Mouse (Mus musculus) left cerebral cortex, postnatal 36 days (tissue): Measurements from ENCODE around the gene 9930022D16Rik. TPM values are rescaled to one million over a fixed set of nuclear protein-coding genes. Genes with fewer than 3 reads are reported as not detected.

Source experiments
- DNase-seq, 2 experiments: peaks; one replicate each; pipeline ENCODE4 v3.0.0; 2021 to 2022; ENCODE audit warnings: low spot score in 2 of 2, mixed read lengths in 1 of 2
- intact Hi-C: fragments of 180-260 bp; cut with DNase I; formaldehyde crosslinking; loops from one replicate; pipeline ENCODE4 v1.15.1; 2025
- microRNA-seq: library from miRNA; unstranded; fragments of <30 nt; microRNA quantifications from one replicate; pipeline ENCODE4 v1.2.0, GENCODE M21; 2022
- total RNA-seq, 2 experiments: library from RNA; stranded (reverse); gene quantifications; 2 replicates each; pipeline ENCODE4 v1.2.3; 2021

9930022D16Rik gene
- total RNA-seq, 2 experiments from 2014 or later: not detected

DNA sequence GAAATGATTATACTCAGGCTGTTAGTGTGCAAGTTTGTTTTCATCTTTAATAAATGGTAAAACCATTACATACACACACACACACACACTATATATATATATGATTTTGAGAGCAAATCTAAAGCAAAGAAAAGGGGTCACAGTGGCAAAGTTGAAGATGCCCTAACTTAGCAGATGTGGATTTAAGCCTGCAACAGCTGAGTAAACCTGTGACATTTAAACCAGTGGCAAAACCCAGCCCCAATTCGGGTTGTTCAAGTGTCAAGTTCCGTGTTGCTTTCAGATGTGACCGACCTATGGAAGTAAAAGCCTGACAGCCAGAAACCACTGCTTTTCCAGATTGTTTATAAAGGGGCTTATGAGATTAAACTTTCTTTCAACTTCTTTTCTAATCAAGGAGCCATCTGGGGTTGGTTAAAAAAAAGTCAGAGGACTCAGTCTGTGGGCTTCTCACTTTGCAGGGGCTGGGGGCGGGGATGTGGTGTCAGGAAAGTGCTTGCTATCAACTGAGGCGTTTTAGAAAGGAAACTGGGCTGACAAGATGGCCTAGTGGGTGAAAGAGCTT, 28.5 kb downstream of the 9930022D16Rik start:
- DNase-seq: no peak
- intact Hi-C loops: loop anchor here (5.0 to 10.0 kb wide), 2 partner anchors 110 to 423 kb away; no protein-coding TSS in a partner anchor

DNA sequence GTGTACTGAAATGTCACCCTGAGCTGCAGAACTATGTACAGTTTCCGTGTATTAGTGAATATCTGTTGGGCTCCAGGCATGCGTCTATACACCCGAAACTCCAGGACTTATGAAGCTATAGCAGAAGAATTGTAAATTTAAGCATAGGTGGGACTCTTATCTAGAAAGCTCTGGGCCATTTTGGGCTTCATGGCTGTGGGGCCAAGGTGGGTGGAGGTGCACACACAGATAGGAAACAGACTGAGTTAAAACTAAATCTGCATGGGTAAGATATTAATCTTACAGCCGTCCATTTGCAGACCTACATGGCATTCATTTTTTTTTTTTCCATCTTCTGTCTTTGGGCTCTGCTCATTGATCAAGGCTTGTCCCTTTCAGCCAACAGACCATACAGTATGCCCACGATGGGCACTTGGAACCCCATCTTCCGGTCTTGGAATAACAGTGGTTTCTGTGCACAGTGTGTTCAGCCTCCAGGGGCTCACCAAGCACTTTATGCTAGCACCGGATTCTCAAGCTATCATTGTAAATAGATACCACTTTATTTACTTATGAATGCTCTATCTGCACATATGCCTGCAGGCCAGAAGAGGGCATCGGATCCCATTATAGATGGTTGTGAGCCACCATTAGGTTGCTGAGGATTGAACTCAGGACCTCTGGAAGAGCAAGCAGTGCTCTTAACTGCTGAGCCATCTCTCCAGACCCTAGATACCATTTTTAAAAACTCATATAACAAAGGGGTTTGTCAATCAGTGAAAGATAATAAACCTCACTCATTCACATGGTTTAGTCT, 29.9 kb downstream of the 9930022D16Rik start:
- intact Hi-C loops: loop anchor here (5.0 to 10.0 kb wide), 2 partner anchors 111 to 421 kb away; no protein-coding TSS in a partner anchor

DNA sequence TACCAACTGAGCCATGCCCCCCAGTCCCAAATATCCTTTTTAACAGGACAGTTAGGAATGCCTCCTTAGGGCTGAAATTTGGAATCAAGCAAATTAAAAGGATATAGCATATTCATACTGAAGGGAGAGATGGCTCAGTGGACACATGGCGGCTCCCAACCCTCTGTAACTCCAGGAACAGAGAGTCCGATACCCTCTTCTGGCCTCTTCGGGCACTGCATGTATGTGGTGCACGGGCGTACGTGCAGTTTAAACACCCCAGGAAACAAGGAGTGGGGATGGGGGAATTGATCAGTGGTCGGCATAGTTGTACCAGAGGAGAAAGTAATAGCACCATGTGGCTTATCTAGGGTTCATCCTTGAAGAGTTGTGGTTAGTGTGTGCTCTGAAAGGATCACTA, 30.9 kb downstream of the 9930022D16Rik start:
- no peak for DNase-seq
- intact Hi-C loops: loop anchor here (5.0 to 10.0 kb wide), 2 partner anchors 112 to 420 kb away; no protein-coding TSS in a partner anchor

More for the DNA sequence above, 29.9 kb downstream of the 9930022D16Rik start:
- no peak for DNase-seq

DNA sequence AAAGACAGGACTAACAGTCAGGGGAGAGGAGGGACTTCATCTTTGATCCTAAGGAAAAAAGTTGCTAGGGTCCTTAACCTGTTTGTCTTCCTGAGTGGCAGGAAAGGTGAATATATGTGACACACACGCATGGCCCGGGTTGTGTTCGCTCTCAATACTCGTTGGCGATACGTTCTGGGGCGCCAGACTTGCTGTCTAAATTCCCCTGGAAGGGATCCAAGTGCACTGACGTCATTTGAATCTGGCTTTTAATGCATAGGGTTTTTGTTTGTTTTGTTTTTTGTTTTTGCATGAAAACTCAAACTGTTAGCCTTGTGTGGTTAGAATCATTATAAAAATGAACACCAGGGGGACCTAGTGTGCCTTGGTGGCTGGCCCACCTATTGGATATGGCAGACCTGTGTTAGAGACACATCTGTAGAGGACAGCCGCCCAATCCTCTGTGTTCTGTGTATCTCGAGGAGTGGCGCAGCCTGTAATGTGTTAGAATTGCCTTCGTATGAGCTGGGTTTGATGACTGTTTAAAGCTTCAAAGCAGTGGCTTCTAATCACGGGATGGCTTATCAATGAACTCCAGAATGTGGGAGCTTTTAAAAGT, 31.8 kb downstream of the 9930022D16Rik start:
- DNase-seq: no peak
- intact Hi-C loops: loop anchor here (1.0 to 10.0 kb wide), 2 partner anchors 140 to 419 kb away; no protein-coding TSS in a partner anchor

DNA sequence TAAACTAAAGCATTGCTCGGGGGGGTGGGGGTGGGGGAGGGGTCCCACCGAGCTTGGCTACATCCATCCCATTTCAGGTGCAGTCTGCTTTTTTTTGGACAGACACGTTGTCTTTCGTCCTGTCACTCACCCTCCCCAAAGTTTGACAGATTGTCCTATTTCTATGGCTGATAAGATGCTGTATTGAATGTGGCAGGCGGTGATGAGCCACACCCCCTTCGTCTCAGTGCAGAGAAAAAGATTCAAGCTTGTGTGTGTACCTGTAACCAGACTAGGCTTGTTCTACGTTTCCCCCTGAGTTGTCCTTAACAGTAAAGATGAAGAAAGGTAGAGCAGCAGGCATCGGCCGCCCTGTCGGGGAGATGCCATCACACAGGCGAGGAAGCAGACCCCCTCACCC, 37.5 kb downstream of the 9930022D16Rik start:
- DNase-seq: no peak
- intact Hi-C loops: no loop called here

DNA sequence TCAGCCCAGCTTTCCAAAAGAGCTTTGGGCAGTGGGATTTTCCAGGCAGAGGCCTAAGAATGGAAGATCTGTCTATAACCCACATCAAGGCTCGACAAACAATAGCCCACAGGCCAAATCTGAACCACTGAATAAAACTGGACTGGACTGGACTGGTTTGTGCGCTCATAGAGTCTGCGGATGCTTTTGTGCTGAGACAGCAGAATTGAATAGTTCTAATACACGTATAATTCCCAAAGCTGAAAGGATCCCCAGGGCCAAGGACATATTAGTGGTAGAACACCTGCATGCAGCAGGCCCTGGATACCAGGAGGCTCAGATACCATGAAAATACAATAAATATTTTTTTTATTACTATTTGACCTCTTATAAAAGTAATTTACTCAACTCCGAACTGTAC, 42.5 kb downstream of the 9930022D16Rik start:
- DNase-seq: no peak
- intact Hi-C loops: no loop called here

DNA sequence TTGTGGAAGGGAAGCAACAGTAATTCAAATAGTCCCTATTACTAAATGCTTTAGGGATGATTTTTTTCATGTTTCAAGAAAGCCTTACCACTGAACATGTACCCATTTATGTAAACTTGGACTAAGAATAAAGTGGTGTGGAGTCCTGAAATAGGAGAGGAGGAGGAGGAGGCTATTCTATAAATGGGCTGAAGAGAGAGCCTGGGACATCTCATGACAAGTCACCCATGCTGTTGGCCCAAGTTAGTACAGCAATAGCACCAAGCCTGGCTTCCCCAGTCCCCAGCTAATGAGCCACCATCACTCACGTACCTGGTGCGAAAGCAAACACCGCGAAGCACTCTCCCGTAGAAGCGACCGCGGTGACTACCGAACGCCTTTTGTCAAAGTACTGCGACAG, 44.4 kb downstream of the 9930022D16Rik start:
- intact Hi-C loops: no loop called here
- peak; percentile 15 to 23 for DNase-seq

DNA sequence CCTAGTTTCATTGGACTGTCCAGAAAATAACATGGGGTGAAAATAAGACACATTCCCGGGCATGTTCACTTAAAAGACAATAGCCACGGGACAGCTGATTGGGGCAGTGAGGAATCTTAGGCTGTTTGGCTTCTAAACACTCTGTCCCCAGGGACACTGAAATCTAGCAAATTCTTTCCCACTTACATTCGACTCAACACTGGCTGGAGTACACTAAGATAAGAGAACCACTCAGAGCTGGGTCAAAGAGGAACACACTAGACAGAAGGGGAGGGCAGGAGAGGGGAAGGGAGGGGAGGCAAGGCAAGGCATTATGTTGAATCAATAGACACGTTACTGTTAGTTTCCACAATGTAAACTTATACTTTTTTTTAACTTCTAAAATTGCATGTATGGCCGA, 46.9 kb downstream of the 9930022D16Rik start:
- intact Hi-C loops: no loop called here
- DNase-seq: no peak

DNA sequence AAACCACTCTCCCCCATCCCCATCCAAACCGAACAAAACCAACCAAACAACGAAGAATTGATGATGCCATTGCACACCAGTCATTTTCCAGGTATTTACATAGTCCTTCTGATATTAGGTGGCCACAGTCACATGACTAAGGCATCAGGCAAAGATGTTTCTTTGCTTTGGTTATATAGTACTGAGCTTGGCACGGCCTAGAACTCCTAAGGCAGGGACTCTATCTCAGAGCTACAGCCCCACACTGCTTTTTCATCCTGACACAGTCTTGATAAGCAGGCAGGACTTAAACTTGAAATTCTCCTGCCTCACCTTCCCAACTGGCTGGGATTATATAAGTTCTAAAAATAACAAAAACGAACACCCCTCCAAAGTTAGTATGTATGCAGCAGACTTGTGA, 51.4 kb downstream of the 9930022D16Rik start:
- intact Hi-C loops: no loop called here
- no peak for DNase-seq

DNA sequence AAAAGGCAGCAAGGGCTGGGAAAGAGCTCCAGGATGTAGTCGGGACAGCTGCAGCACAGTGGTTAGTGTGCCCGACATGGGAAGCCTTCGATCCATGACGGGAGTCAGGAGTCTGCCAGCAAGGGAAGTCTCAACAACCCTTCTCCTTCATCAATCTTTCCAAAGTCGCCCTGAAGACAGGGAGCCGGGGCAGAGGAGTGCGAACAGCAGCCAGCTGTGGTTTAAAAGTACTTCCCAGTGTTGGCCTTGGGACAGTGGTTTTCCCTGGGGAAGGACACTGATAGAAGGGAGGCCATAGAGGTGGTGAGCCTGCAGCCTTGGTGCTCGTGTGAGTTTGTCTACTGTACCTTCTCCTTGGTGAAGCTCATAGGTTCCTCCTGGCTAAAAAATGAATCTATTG, 53.3 kb downstream of the 9930022D16Rik start:
- intact Hi-C loops: no loop called here
- no peak for DNase-seq

DNA sequence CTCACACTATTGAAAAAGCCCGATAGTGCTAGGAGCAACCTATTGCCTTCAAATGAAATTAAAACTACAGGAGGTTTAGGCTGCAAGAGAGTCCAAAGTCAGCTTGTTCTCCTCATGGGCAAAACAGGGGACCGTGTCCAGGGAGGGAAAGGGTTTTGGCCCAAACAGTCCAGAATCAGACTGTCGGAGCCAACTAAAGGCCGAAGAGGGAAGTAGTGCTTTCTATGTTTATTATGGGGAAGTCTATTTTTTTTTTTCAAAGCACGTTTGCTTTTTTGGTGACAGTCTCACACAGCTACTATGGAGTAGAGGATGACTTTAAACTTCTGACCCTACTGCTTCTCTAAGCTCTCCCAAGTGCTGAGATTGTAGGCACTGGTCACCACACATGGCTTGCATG, 54.4 kb downstream of the 9930022D16Rik start:
- intact Hi-C loops: no loop called here
- DNase-seq: no peak

Small RNAs within 50 kb of the gene (microRNA-seq; reads per million reads assigned to microRNA genes)
- not detected for gene Gm25540

Other genes starting within 250 kb of the 9930022D16Rik start
- gene Rgs9, start 115.8 kb upstream of the 9930022D16Rik start, total RNA-seq: 10 to 100 TPM; 30.8 to 65.3 TPM
- gene Gna13, start 51.1 kb upstream of the 9930022D16Rik start, total RNA-seq: 10 to 100 TPM; 47.6 to 48.0 TPM
- gene Amz2, start 12.0 kb downstream of the 9930022D16Rik start, total RNA-seq: 10 to 100 TPM; 42.2 to 49.9 TPM
- gene Arsg, start 59.5 kb downstream of the 9930022D16Rik start, total RNA-seq: 10 to 100 TPM; 11.6 to 14.2 TPM
- 10 to 100 TPM; 10.2 to 12.6 TPM for gene Slc16a6, start 59.7 kb downstream of the 9930022D16Rik start, total RNA-seq
- gene Wipi1, start 198.1 kb downstream of the 9930022D16Rik start, total RNA-seq: 10 to 100 TPM; 22.3 to 22.7 TPM
- 100 to 1,000 TPM; 563 to 569 TPM for gene Prkar1a, start 235.5 kb downstream of the 9930022D16Rik start, total RNA-seq